In the genomic region with DNA sequence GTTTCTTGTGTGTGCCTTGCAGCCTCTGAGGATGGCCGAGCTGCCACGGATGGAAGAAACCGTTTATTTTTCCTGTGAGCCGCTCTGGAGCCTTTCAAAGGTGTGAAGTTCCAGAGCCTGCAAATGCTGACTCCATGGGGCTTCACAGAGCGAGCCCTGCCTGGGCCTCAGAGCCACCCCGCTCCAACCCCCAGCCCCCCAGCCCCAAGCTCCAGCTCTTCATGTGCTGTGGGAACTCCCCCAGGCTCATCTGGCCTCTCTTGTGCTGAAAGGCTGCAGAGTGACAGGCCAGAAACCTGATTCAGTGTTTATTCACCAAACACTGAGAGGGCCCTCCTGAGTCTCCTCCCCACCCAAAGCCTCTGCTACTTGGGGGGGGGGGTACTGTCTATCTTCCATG, we compare ENCODE assay signal across 23 mouse cellular contexts.
DNase-seq lines count a peak whose midpoint lies in the region; ATAC-seq lines count a peak whose summit lies in the region.
"Had no signal": no experiment of that assay in that cellular context is flagged by ENCODE, and none has a peak within 500 bp of the region (broad histone marks: within the 10 kb centered on the region; RNA-seq: fewer than 3 reads in every experiment).

No protein-coding gene starts in this region.

- ATAC-seq in kidney, embryonic 16.5 days (ENCODE audit: low FRiP score, low TSS enrichment), result peak; percentile 52
- peak; percentile 73 for ATAC-seq in limb, embryonic 13.5 days (ENCODE audit: low FRiP score, low read depth)
- ATAC-seq: activated CD4-positive, CD25-positive, alpha-beta regulatory T cell, adult 4 months; CD4-positive, CD25-positive, alpha-beta regulatory T cell, adult 4 months; hindbrain, embryonic 16.5 days; intestine, embryonic 16.5 days; Patski had no signal

- H3K4me1 ChIP-seq in kidney, embryonic 16.5 days (ENCODE audit: insufficient read depth, low read length), result peaks cover 41% of the 10 kb centered on the region
- H3K4me1 ChIP-seq in embryonic facial prominence, embryonic 10.5 days, result peaks cover 66% of the 10 kb centered on the region
- H3K4me1 ChIP-seq in limb, embryonic 13.5 days, result peaks cover 50% of the 10 kb centered on the region
- H3K4me1 ChIP-seq: liver, embryonic 13.5 days had no signal

- H3K9me3 ChIP-seq in kidney, embryonic 16.5 days (ENCODE audit: low read length), result no peaks in the 10 kb centered on the region
- no peaks in the 10 kb centered on the region for H3K9me3 ChIP-seq in embryonic facial prominence, embryonic 10.5 days
- no peaks in the 10 kb centered on the region for H3K9me3 ChIP-seq in limb, embryonic 13.5 days
- H3K9me3 ChIP-seq: heart, embryonic 13.5 days; liver, embryonic 13.5 days; midbrain, embryonic 12.5 days; neural tube, embryonic 13.5 days had no signal

- peak overlapping the region; percentile 71 for H3K27ac ChIP-seq in kidney, embryonic 16.5 days (ENCODE audit: low read length)
- H3K27ac ChIP-seq in embryonic facial prominence, embryonic 10.5 days (replicated peaks), result peak overlapping the region; percentile 65
- peak overlapping the region; percentile 44; the same call in 1 of the 2 replicates for H3K27ac ChIP-seq in limb, embryonic 13.5 days
- H3K27ac ChIP-seq: heart, embryonic 13.5 days; liver, embryonic 13.5 days; macrophage; midbrain, embryonic 12.5 days; neural tube, embryonic 13.5 days had no signal

- peaks cover 2% of the 10 kb centered on the region; the same call in 1 of the 2 replicates for H3K27me3 ChIP-seq in kidney, embryonic 16.5 days (ENCODE audit: insufficient read depth, low read length)
- H3K27me3 ChIP-seq in embryonic facial prominence, embryonic 10.5 days (replicated peaks; ENCODE audit: low read depth, poor library complexity, severe bottlenecking), result peaks cover 91% of the 10 kb centered on the region
- H3K27me3 ChIP-seq in limb, embryonic 13.5 days, result peaks cover 66% of the 10 kb centered on the region
- H3K27me3 ChIP-seq: Patski had no signal

- H3K4me3 ChIP-seq in kidney, embryonic 16.5 days (ENCODE audit: low read length), result no peak overlapping the region
- no peak overlapping the region for H3K4me3 ChIP-seq in embryonic facial prominence, embryonic 10.5 days
- no peak overlapping the region for H3K4me3 ChIP-seq in limb, embryonic 13.5 days
- H3K4me3 ChIP-seq: heart, embryonic 13.5 days; liver, embryonic 13.5 days; midbrain, embryonic 12.5 days; neural tube, embryonic 13.5 days had no signal

- DNase-seq in embryo, embryonic 11 days, result peak; percentile 53
- DNase-seq in embryo, embryonic 10 days (ENCODE audit: low spot score), result no peak
- DNase-seq in kidney, adult 18-20 months, result no peak
- DNase-seq in embryonic facial prominence, embryonic 10.5 days (ENCODE audit: low spot score), result peak; percentile 63
- DNase-seq in layer of hippocampus, postnatal 14 days (ENCODE audit: low spot score in 2 of 2), result no peak
- no peak for DNase-seq in yolk sac, embryonic 10.5 days (ENCODE audit: low spot score)
- DNase-seq: adrenal gland, postnatal 10 days; cerebellum, adult 11 months; cerebellum, postnatal 10 days; heart, adult 18-20 months; liver, embryonic 13.5 days; thymus, postnatal 36 days had no signal

- H3K4me2 ChIP-seq in kidney, embryonic 16.5 days (replicated peaks; ENCODE audit: low read depth, low read length), result peak overlapping the region; percentile 4; the same call in 1 of the 2 replicates
- H3K4me2 ChIP-seq in limb, embryonic 13.5 days (replicated peaks), result 0 out of 2 replicates have a peak overlapping the region, but pooled peaks have one; percentile 14
- H3K4me2 ChIP-seq: heart, embryonic 13.5 days; liver, embryonic 13.5 days; midbrain, embryonic 12.5 days; neural tube, embryonic 13.5 days had no signal

- 17% methylated on average over 6 of the region's 6 CpGs for WGBS in kidney, embryonic 16.5 days
- 19% methylated on average over 6 of the region's 6 CpGs for WGBS in embryonic facial prominence, embryonic 10.5 days
- WGBS in limb, embryonic 13.5 days, result 16% methylated on average over 6 of the region's 6 CpGs

- no peak overlapping the region for H3K9ac ChIP-seq in kidney, embryonic 16.5 days (replicated peaks; ENCODE audit: low read length)
- H3K9ac ChIP-seq in limb, embryonic 13.5 days, result no peak overlapping the region
- H3K9ac ChIP-seq: heart, embryonic 13.5 days; liver, embryonic 13.5 days; midbrain, embryonic 12.5 days; neural tube, embryonic 13.5 days had no signal

- no peaks in the 10 kb centered on the region for H3K36me3 ChIP-seq in kidney, embryonic 16.5 days (ENCODE audit: insufficient read depth, low read length)
- H3K36me3 ChIP-seq in embryonic facial prominence, embryonic 10.5 days (replicated peaks), result no peaks in the 10 kb centered on the region
- no peaks in the 10 kb centered on the region for H3K36me3 ChIP-seq in limb, embryonic 13.5 days
- H3K36me3 ChIP-seq: heart, embryonic 13.5 days; liver, embryonic 13.5 days; midbrain, embryonic 12.5 days; neural tube, embryonic 13.5 days had no signal

Comparison
In these comparisons a context has a peak if more than half of its experiments do, and no peak if none do; other contexts are left out.
1. DNase-seq: peak in embryo, embryonic 11 days (single experiment) and embryonic facial prominence, embryonic 10.5 days (single experiment); none in embryo, embryonic 10 days (single experiment), kidney, adult 18-20 months (single experiment), layer of hippocampus, postnatal 14 days (0 of 2) and yolk sac, embryonic 10.5 days (single experiment).
2. Peak in every context shown above with its lines, with median percentiles within 50 percentile points of each other: H3K27ac ChIP-seq.